Mouse (Mus musculus) retina, embryonic 14.5 days (tissue): ENCODE measurements around the gene Pakap.

Experiments used
- DNase-seq: peaks from one replicate; pipeline ENCODE4 v3.0.0-alpha.2; 2015; ENCODE audit warnings: low spot score

The Pakap gene

DNA sequence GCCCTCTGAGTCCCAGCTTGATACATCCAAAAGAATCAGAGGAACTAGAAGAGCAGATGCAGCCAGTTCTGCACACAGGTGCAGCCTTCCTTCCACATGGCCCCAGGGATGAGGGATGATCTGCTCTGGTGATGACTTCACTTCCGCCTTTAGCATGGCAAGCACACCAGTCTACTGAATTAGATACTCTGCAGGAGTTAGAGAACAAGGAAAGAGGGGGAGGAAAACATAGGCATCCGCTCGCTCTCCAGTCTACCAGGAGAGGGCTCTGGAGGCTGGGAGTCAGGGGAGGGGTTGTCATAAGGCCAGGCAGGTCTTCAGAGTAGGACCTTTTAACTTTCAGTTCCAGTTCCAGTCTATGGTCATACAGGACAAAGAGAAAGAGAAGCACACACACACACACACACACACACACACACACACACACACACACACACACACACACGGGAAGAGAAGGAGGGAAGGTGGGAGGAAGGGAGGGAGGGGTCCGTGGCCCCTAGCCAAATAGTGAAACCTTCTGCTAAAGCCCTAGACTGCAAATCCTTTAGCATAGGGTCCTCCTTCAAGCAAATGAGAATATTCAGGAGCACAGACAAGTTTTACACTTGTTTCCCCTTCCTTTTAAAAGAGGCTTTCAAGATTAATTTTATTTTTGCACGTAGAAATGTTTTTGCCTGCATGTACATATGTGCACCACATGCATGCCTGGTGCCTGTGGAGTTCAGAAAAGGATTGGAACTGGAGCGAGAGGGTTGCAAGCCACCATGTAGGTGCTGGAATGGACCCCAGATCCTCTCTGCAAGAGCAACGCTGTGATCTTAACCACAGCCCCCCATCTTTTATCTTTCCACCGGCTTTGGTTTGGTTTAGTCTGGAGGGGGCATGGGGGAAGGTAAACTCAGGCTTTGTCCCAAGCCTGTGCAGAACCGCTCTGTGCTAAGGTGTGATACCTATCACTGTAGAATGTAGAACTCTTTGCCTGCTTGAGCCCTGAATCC lies 346.5 kb downstream of the Pakap start:
- no peak for DNase-seq

GRCm38 (mm10) chr4:57915216-57915965 lies 347.4 kb downstream of the Pakap start:
- no peak for DNase-seq

- DNase-seq, result no peak
Observed at GRCm38 (mm10) chr4:57916201-57916661, 348.3 kb downstream of the Pakap start, which contains the start of gene D630039A03Rik. D630039A03Rik (minus strand) TSS chr4:57916297.

- DNase-seq, result no peak
Observed at GRCm38 (mm10) chr4:57916711-57917110, 348.7 kb downstream of the Pakap start.

DNA sequence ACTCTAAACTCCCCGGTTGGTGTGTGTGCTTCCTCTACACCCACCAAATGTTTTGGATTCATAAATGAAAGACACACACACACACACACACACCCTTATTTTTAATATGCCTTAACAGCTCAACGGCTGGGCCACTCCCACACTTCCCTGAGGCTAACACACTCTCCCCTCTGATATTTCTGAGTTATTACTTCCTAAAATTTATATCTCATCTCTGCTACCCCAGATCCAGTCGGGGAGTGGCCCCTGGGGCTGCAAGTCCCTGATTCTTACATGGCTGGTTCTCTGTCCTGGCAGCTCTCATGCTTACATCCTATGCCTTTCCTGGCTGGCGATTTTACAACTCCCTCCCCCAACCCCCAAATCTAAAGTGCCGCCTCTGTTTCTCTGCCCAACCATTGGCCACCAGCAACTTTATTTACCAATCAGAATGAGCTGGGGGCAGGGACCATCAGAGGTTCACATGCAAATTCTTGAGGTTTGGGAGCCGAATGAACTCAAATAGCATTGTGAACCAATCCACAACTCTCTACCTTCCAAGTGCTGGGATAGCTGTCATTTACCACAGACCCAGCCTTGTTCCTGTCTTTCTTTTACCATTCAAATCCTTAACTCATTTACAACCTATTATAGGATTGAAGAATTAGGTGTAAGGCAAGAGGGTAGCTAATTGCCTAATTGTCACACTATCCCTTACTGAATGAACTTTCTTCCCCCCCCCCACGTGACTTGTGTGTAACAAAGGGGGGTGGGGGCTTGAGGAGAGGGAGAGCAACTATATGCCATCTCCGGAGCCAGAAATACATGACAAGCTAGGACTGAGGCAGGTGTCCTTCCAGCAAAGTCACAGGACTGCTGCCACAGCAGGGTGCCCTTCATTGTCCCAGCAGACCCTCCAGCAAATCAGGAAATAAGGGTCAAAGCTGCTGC lies 351.8 kb downstream of the Pakap start:
- DNase-seq, result peak; percentile 12

DNA sequence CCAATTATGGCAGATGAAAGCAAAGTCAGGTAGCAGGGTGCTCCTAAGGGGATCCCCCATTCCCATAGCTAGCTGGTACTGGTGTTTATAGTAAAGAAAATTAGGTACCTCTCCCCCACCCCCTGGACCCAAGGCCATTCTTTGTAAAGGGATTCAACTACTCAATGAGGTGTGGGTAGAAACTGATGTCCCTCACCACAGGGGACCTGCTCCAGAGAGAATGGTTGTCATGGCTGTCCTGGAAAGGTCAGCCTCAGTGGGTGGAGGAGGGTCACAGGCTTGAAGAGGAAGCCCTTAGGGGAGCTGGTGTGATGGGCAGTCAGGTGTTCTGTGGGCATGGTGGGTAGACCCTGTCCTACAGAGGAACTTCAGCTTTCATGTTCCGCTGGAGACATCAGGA lies 352.5 kb downstream of the Pakap start:
- no peak for DNase-seq

GRCm38 (mm10) chr4:57922171-57922570 lies 354.2 kb downstream of the Pakap start:
- DNase-seq, result no peak

- no peak for DNase-seq
Observed at GRCm38 (mm10) chr4:57924556-57925071, 356.6 kb downstream of the Pakap start.

DNA sequence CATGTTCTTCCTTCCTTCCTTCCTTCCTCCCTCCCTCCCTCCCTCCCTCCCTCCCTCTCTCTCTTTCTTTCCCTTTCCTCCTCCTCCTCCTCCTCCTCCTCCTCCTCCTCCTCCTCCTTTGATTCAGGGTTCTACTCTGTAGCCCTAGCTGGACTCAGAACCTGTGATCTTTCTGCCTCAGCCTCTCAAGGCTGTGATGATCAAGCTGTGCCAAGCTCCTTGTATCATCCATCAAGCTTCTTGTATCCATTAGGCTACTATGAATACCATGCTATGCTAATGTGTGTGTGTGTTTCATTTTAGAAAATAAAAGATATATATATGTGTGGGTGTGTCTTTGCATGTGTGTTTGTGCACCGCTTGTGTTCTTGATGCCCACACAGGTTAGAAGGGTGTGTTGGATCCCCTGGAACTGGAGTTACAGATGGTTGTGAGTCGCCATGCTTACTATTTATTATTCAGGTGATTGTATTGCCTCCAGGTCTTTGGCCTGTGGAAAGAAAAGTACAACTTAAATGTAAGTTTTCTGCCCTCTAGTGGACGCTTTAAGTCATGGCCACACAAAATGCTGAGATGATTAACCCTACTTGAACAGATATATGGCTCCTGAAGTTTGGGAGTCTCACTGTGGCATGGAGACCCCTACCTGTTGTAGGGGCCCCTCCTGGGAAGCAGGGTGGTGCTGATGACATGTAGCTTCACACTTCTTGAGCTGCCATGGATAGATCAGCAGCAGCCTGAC lies 359.7 kb downstream of the Pakap start:
- DNase-seq, result peak; percentile 80

GRCm38 (mm10) chr4:57930559-57931170 lies 362.7 kb downstream of the Pakap start:
- no peak for DNase-seq

- no peak for DNase-seq
Observed at GRCm38 (mm10) chr4:57934181-57934580, 366.2 kb downstream of the Pakap start.

DNA sequence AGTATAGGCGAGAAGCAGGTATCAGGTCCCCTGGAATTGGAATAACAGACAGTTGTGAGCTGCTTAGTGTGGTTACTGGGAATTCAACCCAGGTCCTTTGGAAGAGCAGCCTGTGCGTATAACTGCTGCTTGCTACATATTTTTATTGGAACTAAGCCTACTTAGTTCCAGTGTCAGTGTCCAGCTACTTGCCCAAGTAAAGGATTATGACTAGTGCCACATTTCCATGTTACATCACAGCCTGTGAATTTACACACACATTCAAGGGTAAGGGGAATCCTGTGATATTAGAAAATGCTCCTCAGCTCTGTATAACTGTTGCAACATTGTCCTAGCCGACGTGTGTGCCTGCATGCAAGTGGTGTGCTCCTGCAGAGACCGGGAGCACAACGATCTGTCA lies 369.3 kb downstream of the Pakap start:
- no peak for DNase-seq

DNA sequence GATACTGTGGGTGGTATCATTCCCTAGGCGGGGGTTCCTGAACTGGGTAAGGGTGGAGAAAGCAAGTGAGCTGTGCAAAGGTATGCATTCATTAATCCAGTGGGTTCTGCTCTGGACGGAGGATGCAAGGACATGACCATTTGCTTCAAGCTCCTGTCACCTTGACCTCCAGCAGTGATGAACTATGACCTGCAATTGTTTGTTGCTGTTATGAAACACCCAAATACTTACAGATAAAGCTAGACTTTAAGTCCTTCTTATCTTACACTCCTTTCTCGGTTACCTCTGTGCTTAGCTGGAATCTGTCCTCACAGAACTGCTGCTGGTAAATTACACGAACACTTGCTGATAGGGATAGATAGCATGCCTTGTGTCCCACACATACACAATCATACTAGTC lies 372.7 kb downstream of the Pakap start:
- DNase-seq, result no peak

DNA sequence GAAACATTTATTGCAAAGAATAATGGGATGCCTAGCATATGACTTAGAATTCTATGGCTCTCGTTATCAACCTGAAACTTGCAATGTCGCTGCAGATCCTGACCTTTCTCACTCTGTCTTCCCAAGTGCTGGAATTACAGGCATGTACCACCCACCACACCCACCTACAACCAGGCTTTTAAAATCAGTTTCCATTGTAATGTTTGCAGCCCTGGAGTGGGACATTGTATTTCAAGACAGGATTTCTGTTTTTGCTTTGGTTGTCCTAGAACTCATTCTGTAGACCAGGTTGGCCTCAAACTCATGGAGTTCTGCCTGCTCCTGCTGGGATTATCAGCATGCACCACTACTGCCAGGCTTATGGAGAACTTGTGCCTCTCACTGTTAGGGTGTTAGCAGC lies 374.9 kb downstream of the Pakap start:
- DNase-seq, result no peak
